Mouse (Mus musculus): ENCODE data around the gene Plppr3. TPM values are rescaled to one million over a fixed set of nuclear protein-coding genes. Genes with fewer than 3 reads are reported as not detected.

Plppr3 gene
- polyA plus RNA-seq, 1 experiment: 4.9 TPM

DNA sequence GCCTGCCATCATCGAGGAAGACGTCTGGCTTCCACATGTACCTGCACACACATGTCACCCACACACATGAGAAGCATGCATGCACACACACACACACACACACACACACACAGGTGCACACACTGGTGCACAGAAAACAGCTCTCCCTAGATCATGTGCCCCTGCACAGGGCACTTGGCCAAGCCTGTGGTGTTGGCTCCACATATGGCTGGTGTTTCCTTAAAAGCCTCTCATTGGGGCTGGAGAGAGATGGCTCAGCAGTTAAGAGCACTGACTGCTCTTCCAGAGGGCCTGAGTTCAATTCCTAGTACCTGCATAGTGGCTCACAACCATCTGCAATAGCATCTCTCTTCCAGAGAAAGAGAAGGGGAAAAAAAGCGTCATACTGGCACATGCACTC lies 42.9 kb downstream of the Plppr3 start:
- Histone ChIP-seq H3K27ac (ENCODE audit: insufficient read depth, low read length) (no peak overlapping the region), H3K4me1 (ENCODE audit: control insufficient read depth, insufficient read depth, low read length) (no peaks in the 10 kb centered on the region), H3K4me3 (ENCODE audit: insufficient read depth, low read length) (no peak overlapping the region)
- TF ChIP-seq CTCF (IDR thresholded peaks at IDR 0.05; ENCODE audit: borderline replicate concordance, insufficient read depth, low read length): no peak
- TF ChIP-seq POLR2A (IDR thresholded peaks at IDR 0.05; ENCODE audit: low read depth, low read length): no peak

DNA sequence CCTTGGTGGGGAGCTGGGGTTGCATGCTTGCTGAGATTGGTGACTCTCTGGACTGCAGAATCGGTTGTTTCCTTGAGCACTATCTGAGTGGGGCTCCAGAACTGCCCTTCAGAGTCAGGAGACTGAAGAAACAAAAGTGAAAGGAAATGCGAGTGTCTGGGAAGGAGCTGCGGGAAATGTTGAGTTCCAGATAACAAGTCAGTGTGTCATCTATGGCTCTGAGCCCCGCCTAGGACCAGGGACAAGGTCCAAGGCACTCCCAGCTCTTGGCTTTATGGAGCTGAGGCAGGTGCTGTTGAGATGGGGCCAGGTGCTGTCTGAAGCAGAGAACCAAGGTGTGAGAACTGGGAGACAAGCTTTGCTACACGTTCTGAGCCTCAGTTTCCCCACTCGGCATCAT lies 50.0 kb downstream of the Plppr3 start:
- Histone ChIP-seq H3K27ac (ENCODE audit: insufficient read depth, low read length) (peak overlapping the region; percentile 61), H3K4me3 (ENCODE audit: insufficient read depth, low read length) (no peak overlapping the region), H3K4me1 (ENCODE audit: control insufficient read depth, insufficient read depth, low read length) (no peaks in the 10 kb centered on the region)
- TF ChIP-seq POLR2A (IDR thresholded peaks at IDR 0.05; ENCODE audit: low read depth, low read length) (no peak), CTCF (IDR thresholded peaks at IDR 0.05; ENCODE audit: borderline replicate concordance, insufficient read depth, low read length) (no peak)

DNA sequence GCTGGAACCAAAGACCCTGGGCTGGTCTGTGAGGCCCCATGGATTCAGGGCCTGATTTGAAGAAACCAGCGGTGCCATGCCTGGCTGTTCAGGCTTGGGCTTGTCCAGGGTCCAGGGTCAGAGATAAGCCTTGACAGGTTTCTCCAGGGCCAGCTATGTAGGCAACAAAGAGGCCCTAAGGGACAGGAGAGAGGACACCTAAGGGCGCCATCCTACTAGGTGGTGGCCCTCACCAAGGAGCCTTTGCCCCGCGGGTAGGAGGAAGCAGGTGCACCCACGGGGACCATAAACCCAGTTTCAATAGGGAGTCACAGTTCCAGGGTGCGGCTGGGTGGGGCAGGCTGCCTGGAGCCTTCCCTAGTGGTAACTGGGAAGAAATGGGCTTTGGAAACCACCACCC lies 51.4 kb downstream of the Plppr3 start:
- no peak overlapping the region for H3K4me3 ChIP-seq (ENCODE audit: insufficient read depth, low read length)
- H3K27ac ChIP-seq (ENCODE audit: insufficient read depth, low read length): no peak overlapping the region
- no peaks in the 10 kb centered on the region for H3K4me1 ChIP-seq (ENCODE audit: control insufficient read depth, insufficient read depth, low read length)
- no peak for TF ChIP-seq POLR2A (IDR thresholded peaks at IDR 0.05; ENCODE audit: low read depth, low read length)
- no peak for TF ChIP-seq CTCF (IDR thresholded peaks at IDR 0.05; ENCODE audit: borderline replicate concordance, insufficient read depth, low read length)

DNA sequence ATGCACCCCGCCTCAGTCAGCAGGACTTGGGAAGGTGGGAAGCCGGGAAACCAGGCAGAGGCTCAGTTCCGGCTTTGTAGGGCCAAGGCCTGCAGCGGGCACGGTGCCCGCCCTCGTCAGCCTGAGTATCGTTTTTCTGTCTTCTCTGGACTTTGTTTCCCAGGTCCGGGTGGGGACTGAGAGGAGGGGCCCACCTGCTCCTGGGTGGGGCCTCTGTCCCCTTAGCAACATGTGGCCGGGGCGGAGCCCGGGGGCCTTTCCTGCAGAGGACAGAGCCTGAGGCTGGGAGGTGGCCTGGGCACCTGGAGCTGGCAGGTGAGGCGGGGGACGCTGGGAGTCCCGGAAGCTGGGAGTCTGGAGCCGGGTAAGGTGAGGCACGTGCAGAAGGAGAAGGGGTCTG lies 52.1 kb downstream of the Plppr3 start:
- H3K4me3 ChIP-seq (ENCODE audit: insufficient read depth, low read length): no peak overlapping the region
- no peaks in the 10 kb centered on the region for H3K4me1 ChIP-seq (ENCODE audit: control insufficient read depth, insufficient read depth, low read length)
- TF ChIP-seq CTCF (IDR thresholded peaks at IDR 0.05; ENCODE audit: borderline replicate concordance, insufficient read depth, low read length) (no peak), POLR2A (IDR thresholded peaks at IDR 0.05; ENCODE audit: low read depth, low read length) (no peak)
- H3K27ac ChIP-seq (ENCODE audit: insufficient read depth, low read length): no peak overlapping the region

DNA sequence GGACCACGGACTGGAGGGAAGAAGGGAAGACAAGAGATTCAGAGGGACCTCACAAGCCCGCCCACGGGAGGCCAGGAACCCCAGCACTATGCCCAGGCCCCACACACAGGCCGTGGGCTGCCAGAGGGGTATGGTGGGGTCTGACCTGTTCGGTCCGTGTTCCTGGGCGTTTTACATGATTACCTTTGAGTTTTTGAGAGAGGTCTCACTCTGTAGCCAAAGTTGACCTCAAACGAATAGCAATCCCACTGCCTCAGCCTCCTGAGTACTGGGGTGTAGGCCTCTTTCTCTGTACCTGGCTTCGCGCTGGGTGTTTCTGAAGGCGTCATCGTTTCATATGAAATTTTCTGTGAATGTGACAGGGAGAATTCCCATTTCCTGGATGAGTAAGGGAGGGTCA lies 52.7 kb downstream of the Plppr3 start:
- no peak overlapping the region for H3K27ac ChIP-seq (ENCODE audit: insufficient read depth, low read length)
- no peaks in the 10 kb centered on the region for H3K4me1 ChIP-seq (ENCODE audit: control insufficient read depth, insufficient read depth, low read length)
- H3K4me3 ChIP-seq (ENCODE audit: insufficient read depth, low read length): no peak overlapping the region
- TF ChIP-seq POLR2A (IDR thresholded peaks at IDR 0.05; ENCODE audit: low read depth, low read length) (no peak), CTCF (IDR thresholded peaks at IDR 0.05; ENCODE audit: borderline replicate concordance, insufficient read depth, low read length) (no peak)

DNA sequence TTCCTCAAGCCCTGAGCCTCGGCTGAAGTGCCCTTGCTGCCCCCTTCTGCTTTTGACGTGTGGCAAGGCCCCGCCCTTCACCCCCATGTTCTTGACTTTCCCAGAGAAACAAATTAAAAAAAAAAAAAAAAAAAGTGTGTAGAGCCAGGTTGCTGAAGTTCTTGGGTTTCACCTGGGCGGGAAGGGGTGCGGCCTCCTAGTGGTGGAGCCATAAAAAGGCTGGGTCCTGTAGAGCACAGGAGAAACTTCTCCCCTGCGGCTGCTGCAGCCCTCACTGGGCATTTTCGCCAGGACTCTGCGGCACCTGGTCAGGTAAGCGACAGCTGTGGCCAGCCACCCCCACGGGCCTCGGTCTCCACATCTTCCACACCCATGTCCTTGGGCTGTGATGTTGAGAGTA lies 53.7 kb downstream of the Plppr3 start, which contains the start of gene Misp:
Gene Misp, plus strand, starts transcription at position 208 of the 400 bp plus-strand sequence.
- H3K4me3 ChIP-seq (ENCODE audit: insufficient read depth, low read length): no peak within 1 kb of the TSS
- TF ChIP-seq CTCF (IDR thresholded peaks at IDR 0.05; ENCODE audit: borderline replicate concordance, insufficient read depth, low read length): no peak
- TF ChIP-seq POLR2A (IDR thresholded peaks at IDR 0.05; ENCODE audit: low read depth, low read length): no peak
- H3K4me1 ChIP-seq (ENCODE audit: control insufficient read depth, insufficient read depth, low read length): no peaks in the 10 kb centered on the region
- H3K27ac ChIP-seq (ENCODE audit: insufficient read depth, low read length): no peak within 1 kb of the TSS

DNA sequence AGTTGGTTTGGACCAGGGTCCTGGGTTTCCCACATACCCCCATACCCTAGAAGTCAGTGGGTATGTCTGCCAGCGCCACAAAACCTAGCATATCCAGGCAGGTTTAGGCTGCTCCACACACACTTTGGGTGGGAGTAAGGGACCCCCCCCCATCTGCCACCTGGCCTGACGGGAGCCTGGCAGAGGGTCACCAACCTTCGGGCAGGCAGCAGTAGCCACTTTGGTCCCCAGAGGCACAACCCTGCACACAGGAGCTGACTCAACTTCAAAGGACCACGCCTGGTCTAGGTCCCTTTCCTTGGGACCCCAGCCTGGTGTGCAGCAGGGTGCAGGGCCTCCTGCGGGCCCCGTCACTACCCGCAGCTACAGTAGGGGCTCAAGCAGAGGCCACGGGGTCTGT lies 54.2 kb downstream of the Plppr3 start:
- no peak for TF ChIP-seq CTCF (IDR thresholded peaks at IDR 0.05; ENCODE audit: borderline replicate concordance, insufficient read depth, low read length)
- TF ChIP-seq POLR2A (IDR thresholded peaks at IDR 0.05; ENCODE audit: low read depth, low read length): no peak
- H3K4me3 ChIP-seq (ENCODE audit: insufficient read depth, low read length): no peak overlapping the region
- H3K4me1 ChIP-seq (ENCODE audit: control insufficient read depth, insufficient read depth, low read length): no peaks in the 10 kb centered on the region
- no peak overlapping the region for H3K27ac ChIP-seq (ENCODE audit: insufficient read depth, low read length)

DNA sequence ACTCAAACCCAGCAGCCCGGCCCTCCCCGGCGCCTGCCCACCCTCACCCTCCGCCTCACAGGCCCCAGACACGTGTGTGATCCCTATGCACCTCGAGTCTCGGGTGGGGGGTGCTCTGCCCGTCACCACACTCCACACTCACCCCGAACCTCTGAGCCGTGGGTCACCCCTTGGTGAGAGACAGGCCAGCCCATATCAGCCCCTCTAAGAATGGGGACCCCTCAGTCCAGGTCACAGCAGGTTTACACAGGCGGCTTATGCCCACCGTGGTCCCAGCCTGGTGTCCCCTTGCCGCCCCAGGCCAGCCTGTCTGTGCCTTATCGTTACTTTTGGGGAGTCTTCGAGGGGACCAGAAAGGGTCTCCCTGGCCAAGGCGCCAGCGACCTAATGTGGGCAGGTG lies 54.8 kb downstream of the Plppr3 start:
- H3K4me1 ChIP-seq (ENCODE audit: control insufficient read depth, insufficient read depth, low read length): no peaks in the 10 kb centered on the region
- TF ChIP-seq CTCF (IDR thresholded peaks at IDR 0.05; ENCODE audit: borderline replicate concordance, insufficient read depth, low read length): no peak
- no peak for TF ChIP-seq POLR2A (IDR thresholded peaks at IDR 0.05; ENCODE audit: low read depth, low read length)
- H3K4me3 ChIP-seq (ENCODE audit: insufficient read depth, low read length): no peak overlapping the region
- no peak overlapping the region for H3K27ac ChIP-seq (ENCODE audit: insufficient read depth, low read length)

DNA sequence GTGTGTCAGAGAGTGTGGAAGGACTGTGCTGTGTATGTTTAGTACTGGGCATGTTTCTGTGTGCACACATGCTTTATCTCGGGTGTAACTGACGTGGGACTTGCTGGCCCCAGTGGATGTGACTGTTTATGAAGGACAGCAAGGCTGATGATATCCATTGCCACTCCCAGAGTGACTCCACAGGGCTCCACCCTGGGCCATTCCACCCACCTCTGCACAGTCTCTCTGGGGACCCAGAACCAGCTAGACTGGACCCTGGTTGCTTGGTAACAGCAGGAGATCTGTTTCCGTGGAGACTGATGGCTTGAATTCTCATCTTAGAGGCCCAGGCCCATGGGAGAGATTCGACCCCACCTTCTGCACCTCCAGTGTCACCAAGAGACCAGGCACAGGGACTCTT lies 56.2 kb downstream of the Plppr3 start:
- no peak overlapping the region for H3K4me3 ChIP-seq (ENCODE audit: insufficient read depth, low read length)
- no peak overlapping the region for H3K27ac ChIP-seq (ENCODE audit: insufficient read depth, low read length)
- no peaks in the 10 kb centered on the region for H3K4me1 ChIP-seq (ENCODE audit: control insufficient read depth, insufficient read depth, low read length)
- TF ChIP-seq CTCF (IDR thresholded peaks at IDR 0.05; ENCODE audit: borderline replicate concordance, insufficient read depth, low read length): no peak
- TF ChIP-seq POLR2A (IDR thresholded peaks at IDR 0.05; ENCODE audit: low read depth, low read length): no peak

DNA sequence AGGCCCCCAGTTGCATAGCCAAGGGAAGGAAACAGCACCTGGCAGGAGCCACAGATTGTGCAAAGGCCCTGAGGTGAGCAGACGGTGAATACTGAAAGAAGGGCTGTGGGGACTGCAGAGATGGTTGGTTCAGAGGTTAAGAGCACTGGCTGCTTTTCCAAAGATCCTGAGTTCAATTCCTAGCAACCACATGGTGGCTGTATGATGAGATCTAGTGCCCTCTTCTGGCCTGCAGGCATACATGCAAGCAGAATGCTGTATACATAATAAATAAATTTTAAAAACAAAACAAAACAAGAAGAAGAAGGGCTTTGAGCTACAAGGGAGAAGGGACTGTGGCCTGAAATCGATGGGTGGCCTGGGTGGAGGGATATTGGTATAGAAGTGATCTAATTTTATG lies 57.3 kb downstream of the Plppr3 start:
- H3K4me1 ChIP-seq (ENCODE audit: control insufficient read depth, insufficient read depth, low read length): no peaks in the 10 kb centered on the region
- no peak for TF ChIP-seq POLR2A (IDR thresholded peaks at IDR 0.05; ENCODE audit: low read depth, low read length)
- no peak for TF ChIP-seq CTCF (IDR thresholded peaks at IDR 0.05; ENCODE audit: borderline replicate concordance, insufficient read depth, low read length)
- no peak overlapping the region for H3K4me3 ChIP-seq (ENCODE audit: insufficient read depth, low read length)
- H3K27ac ChIP-seq (ENCODE audit: insufficient read depth, low read length): no peak overlapping the region
